Mouse (Mus musculus) embryonic fibroblast, embryonic 13.5 days (primary cell): ENCODE results near the gene Mgam.

Experiments used
- CTCF ChIP-seq: IDR thresholded peaks from 2 replicates; pipeline ENCODE4 v1.5.1; 2011; ENCODE audit warnings: mild to moderate bottlenecking, control low read depth, low read length, moderate library complexity, borderline replicate concordance; ENCODE audit not compliant: insufficient read depth
- POLR2A ChIP-seq: IDR thresholded peaks from 2 replicates; pipeline ENCODE4 v1.6.1; 2011; ENCODE audit warnings: low read depth, mild to moderate bottlenecking, control low read depth, low read length, moderate library complexity

- TF ChIP-seq POLR2A (no peak), CTCF (no peak)
Measured at GRCm38 (mm10) chr6:40774656-40775055, 146.0 kb downstream of the Mgam start.
